Mouse (Mus musculus) right cerebral cortex, postnatal 10 days (tissue): ENCODE measurements at regions not wholly inside any gene's neighbourhood (a gene's known extent, or its start where the extent isn't known, plus 50 kb on each side); places are given as distances from the start of the nearest gene placed in this dataset.
A peak's percentile ranks its signal among the peaks of the same experiment; 100 is the strongest.

Source experiments
- DNase-seq, 2 experiments: peaks; one replicate each; pipeline ENCODE4 v3.0.0; 2021; ENCODE audit warnings: low spot score in 2 of 2

DNA sequence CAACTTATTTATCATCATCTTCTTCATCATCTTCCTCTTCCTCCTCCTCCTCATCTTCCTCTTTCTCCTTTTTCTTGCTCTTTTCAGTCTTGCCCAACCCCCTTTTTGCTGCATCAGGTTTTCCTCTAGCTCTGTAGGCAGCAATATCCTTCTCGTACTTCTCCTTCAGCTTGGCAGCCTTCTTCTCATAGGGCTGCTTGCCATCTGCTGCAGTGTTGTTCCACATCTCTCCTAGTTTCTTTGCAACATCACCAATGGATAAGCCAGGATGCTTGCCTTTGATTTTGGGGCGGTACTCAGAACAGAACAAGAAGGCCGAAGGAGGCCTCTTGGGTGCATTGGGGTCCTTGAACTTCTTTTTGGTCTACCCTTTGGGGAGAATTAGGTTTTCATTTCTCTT lies 98.7 kb upstream of the Lin7c start:
- DNase-seq: peak; percentile 43 to 44

DNA sequence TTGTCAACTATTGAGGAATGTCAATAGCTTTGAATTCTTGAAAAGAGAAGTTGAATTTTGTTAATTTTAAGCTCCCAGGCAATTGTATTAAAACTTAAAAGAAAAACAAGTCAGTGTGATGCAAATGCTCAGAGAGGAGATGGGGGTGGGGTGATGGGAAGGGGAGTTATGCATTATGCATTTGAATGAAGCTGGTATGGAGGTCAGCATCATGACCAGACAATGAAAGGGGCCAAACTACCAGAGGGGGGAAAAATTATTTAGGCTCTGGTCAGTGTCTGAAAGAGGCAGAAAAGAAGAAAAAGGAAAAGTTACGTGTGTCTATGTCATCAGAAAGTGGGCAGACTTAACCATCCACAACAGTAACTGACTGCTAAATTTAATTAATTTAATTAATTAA lies 73.7 kb upstream of the Lin7c start:
- no peak for DNase-seq

GRCm38 (mm10) chr2:109820357-109820756 lies 70.3 kb upstream of the Lin7c start:
- no peak for DNase-seq

- DNase-seq: no peak
Measured at GRCm38 (mm10) chr2:109820869-109821268, 69.8 kb upstream of the Lin7c start.

- no peak for DNase-seq
Measured at GRCm38 (mm10) chr2:109822993-109823830, 67.4 kb upstream of the Lin7c start.

- no peak for DNase-seq
Measured at GRCm38 (mm10) chr2:109840258-109840657, 50.4 kb upstream of the Lin7c start.
